Mouse (Mus musculus) kidney, adult 9 months (tissue): ENCODE measurements around the gene Nptx1.

Source experiments
- DNase-seq: peaks from one replicate; pipeline ENCODE4 v3.0.0; 2022

Nptx1 gene

DNA sequence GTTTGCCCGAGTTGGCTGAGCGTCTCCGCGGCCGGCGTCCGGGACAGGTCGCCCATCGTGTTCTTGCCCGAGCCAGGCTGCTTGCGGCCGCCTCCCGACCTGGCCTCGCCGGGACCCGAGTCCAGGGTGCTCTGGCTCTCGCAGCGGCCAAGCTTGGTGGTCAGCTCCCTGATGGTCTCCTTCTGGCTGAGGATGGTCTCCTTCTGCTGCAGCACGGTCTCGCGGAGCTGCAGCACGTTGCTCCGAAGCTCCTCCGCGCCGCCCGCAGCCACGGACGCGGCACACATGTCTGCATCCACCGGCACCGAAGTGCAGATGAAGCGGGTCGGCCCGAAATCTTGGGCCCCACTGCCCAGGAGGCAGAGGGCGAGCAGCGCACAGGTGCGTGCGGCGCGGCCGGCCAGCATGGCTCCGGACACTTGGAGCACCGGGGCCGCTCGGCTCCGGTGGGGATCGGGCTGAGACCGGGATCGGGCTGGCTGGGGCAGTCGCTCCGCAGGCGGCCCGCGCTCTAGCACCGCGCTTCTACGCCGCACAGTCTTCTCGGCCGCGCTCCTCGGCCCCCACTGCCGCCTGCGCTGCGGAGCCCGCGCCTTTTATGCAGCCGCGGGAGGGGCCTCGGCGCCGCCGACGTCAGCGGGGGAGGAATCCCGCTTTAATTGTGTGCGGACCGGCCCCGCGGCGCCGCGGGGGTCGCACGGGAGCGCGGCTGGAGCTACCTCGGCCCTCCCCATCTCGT lies at the start of gene Nptx1:
Nptx1 (minus strand) TSS at position 571 of the 739 bp plus-strand sequence.
- DNase-seq = no peak

DNA sequence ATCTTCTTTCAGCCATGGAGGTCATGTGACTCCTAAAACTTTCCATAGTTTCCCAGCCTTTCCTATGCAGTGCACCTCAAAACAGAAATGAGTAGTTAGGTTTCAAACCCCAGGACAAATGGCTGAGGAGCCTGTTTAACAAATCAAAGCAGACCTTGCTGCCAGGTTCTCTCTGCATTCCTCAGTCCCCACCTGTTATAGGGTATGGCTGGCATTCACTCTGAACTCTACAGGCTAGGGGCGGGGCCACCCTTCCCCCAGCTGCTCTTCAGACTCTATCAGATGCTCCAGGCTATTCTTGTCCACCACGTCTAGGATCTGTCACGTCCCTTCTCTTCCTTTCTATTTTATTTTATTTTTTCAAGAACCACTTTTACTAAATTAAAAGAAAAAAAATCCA lies 46.4 kb upstream of the Nptx1 start:
- no peak for DNase-seq

- DNase-seq = no peak
These were observed 41.7 kb upstream of the Nptx1 start for GRCm38 (mm10) chr11:119589242-119589641.

GRCm38 (mm10) chr11:119587112-119587511 lies 39.6 kb upstream of the Nptx1 start:
- DNase-seq = no peak

GRCm38 (mm10) chr11:119586511-119586910 lies 39.0 kb upstream of the Nptx1 start:
- DNase-seq = no peak

- DNase-seq = no peak
These were observed 30.2 kb upstream of the Nptx1 start for GRCm38 (mm10) chr11:119577721-119578120.

- DNase-seq = no peak
These were observed 29.3 kb upstream of the Nptx1 start for GRCm38 (mm10) chr11:119576855-119577254.

DNA sequence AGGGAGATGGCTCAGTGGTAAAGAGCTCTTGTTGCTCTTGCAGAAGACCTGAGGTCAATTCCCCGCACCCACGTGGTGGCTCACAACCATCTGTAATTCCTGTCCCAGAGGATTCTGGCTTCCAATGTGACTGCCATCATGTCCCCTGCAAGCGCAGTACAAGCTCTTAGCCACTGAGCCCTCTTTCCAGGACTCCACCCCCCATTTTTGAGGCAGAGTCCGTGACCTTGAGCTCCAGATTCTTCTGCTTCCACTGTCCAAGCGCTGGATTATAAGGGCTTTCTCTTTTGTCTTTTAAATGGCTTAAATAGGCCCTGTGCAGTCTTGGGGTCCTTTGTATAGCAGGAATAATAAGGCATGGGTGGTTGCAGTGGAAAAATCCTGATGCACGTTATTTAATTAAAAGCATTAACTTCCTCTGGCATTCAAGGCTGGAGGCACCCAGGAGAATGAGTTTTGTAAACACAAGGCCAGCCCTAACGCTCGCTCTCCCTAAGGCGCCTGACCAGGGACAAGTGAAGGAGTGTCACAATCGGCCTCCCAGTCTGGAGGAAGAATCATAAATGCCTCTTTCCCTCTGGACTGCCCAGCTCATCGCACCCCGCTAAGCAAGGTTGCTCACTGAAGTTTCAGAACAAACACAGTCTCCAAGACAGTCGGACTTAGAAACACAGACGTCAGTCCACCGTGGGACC lies 24.9 kb upstream of the Nptx1 start:
- no peak for DNase-seq

GRCm38 (mm10) chr11:119566188-119566587 lies 18.6 kb upstream of the Nptx1 start:
- no peak for DNase-seq

- no peak for DNase-seq
These were observed 18.1 kb upstream of the Nptx1 start for GRCm38 (mm10) chr11:119565684-119566083.

DNA sequence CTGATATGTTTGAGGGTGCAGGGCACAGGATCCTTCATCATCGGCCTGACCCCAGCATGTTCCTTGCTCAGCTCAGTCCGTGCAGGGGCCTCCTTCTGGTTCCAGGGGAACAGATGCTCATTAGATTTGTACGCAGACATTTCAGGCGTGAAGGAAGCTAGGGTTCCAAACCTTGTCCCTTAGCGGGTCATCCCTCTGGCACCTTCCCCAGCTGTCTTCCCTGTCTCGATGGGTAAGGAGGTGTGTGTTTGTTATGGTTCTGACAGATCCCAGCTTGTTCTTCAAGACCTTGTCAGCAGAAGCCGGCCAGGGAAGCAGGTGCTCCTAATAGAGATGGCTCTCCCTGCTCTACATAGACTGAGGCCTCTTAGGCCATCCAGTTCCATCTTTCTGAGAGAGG lies 17.5 kb upstream of the Nptx1 start:
- no peak for DNase-seq

DNA sequence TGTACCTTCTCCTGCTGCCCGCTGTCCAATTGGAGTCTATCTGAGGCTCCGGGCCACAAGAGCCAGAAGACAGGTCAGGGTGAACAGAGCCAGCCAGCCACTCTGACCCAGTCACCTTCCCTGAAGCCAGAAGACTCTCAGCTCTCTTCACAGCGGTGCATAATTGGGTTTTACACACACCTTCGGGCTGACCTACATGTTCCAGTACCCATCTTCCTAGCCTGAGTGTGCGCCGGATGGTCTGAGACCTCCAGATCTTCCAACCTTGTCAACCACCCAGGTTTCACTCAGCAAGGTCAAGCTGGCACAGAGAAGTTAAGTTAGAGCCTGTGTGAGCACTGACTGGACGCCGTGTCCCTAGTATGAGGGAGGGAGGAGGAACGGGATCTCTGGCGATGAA lies 16.8 kb upstream of the Nptx1 start:
- DNase-seq = no peak

GRCm38 (mm10) chr11:119563166-119563565 lies 15.6 kb upstream of the Nptx1 start:
- DNase-seq = no peak

DNA sequence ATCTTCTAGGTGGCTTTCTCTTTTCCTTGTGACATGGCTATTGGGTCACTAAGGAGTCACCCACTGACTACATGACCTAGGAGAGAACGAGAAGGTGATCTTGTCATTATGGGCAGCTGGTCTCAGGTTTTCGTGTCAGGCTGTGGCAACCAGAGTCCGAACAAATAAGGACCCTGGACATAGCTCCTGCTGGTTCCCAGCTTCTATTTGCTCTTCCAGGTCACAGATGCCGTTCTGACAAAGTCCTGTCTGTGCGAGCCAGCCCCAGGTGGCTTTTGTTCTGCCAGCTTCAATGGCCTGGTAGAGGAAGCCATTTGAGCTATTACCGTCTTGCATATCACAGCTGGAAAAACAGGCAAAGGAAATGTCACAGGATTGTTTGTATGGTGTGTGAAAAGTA lies 14.7 kb upstream of the Nptx1 start:
- no peak for DNase-seq

- DNase-seq = no peak
These were observed 11.5 kb upstream of the Nptx1 start for GRCm38 (mm10) chr11:119558870-119559610.

DNA sequence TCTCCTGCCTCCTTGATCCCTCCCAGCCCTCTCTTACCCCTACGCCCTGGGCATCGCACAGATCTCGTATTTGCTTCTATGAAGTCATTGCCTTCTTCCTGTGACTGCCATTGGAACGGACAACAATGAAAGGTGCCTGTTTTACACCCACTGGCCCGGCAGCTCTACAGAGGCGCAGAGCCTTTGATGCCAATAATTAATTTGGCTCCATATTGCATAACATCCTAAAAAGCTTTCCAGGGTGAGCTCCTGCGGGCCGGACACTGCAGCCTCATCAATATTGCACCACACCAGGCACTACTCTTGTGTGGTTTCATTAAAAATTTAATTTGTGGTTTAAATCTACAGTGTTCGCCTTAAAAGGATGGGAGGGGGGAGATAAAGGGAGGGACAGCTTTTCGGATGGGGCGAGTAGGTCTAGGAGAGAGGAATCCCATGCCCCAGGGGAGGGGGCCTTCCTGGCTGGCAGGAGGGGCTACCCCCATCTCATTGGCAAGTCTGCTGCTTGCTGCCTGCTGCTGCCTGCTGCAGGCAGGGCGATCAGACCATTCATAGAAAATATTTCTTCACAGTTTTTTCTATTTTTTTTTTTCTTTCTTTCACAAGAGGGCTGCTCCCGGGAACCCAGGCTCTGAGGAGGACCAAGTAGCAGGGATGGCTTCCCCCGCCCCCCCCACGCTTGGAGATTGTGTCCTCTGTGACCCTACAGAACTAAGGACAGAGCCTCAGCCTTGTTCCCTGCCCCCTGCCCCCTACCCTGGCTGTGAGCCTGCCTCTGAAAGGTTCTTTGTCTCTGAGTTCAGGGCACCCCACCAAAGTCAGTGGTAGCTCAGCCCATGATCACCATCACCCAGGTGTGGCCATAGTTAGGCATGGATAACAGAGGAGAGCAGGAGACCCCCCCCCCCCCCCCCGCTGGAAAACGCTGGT lies 10.7 kb upstream of the Nptx1 start:
- no peak for DNase-seq

GRCm38 (mm10) chr11:119555170-119555569 lies 7.6 kb upstream of the Nptx1 start:
- DNase-seq = no peak

DNA sequence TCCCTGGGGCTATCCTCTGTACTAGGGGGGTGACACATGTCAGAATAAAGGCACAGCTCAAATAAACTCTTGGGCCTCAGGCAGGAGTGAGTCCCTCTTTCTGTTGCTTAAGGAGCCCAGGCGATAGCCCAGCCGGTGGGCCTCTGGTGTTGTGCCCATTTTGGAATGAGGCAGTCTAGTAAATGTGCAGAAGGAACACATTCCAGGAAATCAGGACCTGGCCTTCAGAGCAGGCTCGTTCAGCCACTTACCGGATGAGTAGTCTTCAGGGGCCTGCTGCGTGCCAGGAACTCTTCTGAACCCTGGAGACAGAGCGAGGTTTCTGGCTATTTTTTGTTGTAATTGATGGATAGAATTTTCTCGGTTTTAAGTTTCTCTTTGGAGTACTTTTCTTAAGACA lies 7.2 kb upstream of the Nptx1 start:
- DNase-seq = no peak

DNA sequence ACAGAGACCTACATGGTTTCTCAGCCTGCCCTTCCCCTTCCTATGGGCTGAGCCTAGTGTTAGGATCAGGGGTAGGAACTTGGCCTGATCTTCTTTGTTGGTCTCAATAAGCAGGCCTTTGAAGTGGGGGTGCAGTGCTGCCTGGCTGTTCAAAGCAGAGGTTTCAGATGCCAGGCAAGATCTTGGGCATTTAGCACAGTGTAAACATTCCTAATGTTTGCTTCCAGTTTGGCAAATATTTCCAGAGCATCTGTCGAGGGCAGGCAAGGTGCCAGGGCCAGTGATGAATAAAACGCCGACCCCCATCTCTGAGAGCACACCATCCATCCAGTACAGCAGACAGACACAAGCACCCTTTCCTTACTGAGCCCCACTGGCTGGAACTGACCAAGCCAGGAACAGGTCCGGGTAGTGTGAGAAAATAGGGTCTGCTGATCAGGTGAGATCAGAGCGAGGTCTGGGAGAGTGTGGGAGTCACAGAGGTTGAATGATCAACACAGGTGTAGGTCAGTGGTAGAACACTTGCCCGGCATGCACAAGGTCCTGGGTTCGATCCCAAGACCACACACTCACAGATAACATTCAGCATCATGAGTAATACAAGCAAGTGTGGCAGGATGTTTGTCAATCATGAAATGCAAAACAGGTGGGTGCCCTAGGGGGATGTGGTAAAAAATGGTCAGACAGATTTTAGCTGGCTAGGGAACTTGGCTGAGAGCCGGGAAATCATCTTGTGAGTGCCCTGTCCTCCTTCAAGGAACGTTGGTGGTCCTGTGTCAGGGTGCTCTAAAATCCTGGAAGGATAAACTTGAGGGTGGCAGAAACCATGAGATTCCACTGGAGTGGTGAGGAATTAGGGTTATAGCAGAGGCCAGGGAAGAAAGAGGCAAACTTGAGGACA lies 5.6 kb upstream of the Nptx1 start:
- no peak for DNase-seq

DNA sequence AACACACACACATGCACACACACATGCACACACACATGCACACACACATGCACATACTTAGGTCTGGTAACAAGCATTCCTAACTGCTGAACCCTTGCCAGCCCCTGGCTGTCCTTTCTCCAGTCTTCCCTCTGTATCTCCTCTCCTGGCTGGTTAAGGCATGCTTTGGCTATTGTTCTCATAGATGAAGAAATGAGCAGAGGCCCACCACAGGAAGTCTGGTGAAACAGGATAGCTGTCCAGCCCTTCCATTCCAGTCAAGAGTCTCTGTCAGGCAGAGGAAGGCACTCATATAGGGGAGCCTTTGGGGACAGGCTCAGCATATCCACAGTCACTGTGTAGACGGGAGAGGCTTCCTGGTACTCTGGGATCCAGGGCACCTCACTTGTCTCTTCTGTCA lies 4.7 kb upstream of the Nptx1 start:
- no peak for DNase-seq

DNA sequence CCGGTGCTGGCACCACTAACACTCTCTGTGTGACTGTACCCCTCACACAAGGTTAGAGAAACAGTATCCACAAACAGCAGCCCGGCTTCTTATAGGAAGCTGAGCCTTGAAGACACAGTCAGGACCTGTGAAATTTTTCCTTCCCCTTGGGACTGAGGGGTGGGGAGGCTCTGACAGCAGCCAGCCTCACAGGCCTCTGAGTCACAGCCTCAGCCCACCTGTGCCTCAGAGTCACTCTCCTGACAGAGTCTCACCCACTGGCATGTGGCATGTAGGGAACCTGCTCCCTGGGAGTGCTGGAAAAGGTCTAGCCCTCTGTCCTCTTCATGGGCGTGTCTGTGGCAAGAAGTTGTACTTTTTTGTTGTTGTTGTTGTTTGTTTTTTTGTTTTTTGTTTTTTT lies 3.9 kb upstream of the Nptx1 start:
- DNase-seq = no peak
